Mouse (Mus musculus) hindbrain, embryonic 13.5 days (tissue): ENCODE results near the gene Zfhx3. TPM values are rescaled to one million over a fixed set of nuclear protein-coding genes. Genes with fewer than 3 reads are reported as not detected.

Experiments used
- ATAC-seq: fragments of 200-750 bp; cut with Nextera tagmentation; 2 replicates; pipeline ENCODE4 v1.8.0; 2017; ENCODE audit warnings: moderate TSS enrichment; ENCODE audit not compliant: low FRiP score
- H3K27ac ChIP-seq: fragments of 300-500 bp; sonication (generic); 2 replicates; pipeline ENCODE4 v1.5.1; 2015; ENCODE audit warnings: inconsistent platforms, mild to moderate bottlenecking, moderate library complexity
- H3K27me3 ChIP-seq: fragments of 300-500 bp; sonication (generic); 2 replicates; pipeline ENCODE4 v1.6.1; 2015; ENCODE audit warnings: mild to moderate bottlenecking, inconsistent platforms
- H3K36me3 ChIP-seq: fragments of 300-500 bp; sonication (generic); 2 replicates; pipeline ENCODE4 v1.6.1; 2015; ENCODE audit warnings: mild to moderate bottlenecking, inconsistent platforms
- H3K4me1 ChIP-seq: fragments of 300-500 bp; sonication (generic); replicated peaks from 2 replicates; pipeline ENCODE4 v1.6.1; 2015; ENCODE audit warnings: inconsistent platforms
- H3K4me2 ChIP-seq: fragments of 300-500 bp; sonication (generic); 2 replicates; pipeline ENCODE4 v1.6.1; 2015; ENCODE audit warnings: inconsistent platforms, mild to moderate bottlenecking, moderate library complexity
- H3K4me3 ChIP-seq: fragments of 300-500 bp; sonication (generic); 2 replicates; pipeline ENCODE4 v1.5.1; 2015; ENCODE audit warnings: mild to moderate bottlenecking, inconsistent platforms
- H3K9ac ChIP-seq: fragments of 300-500 bp; sonication (generic); 2 replicates; pipeline ENCODE4 v1.6.1; 2015; ENCODE audit warnings: mild to moderate bottlenecking, inconsistent platforms
- H3K9me3 ChIP-seq: fragments of 300-500 bp; sonication (generic); 2 replicates; pipeline ENCODE4 v1.6.1; 2016; ENCODE audit warnings: inconsistent platforms
- WGBS: fragments of 180-500 bp; shearing (Covaris S2); methylation state at CpG from one replicate; pipeline ENCODE4 v1.1.7; 2015; 5-methylcytosine and 5-hydroxymethylcytosine counted together
- polyA plus RNA-seq: library from polyadenylated mRNA; unstranded; fragments of >200 nt; fragmentation: Nextera tagmentation; extraction: Ambion mirVana; gene quantifications from 2 replicates; pipeline ENCODE4 v1.2.1, GENCODE M21; 2015

Gene Zfhx3
- polyA plus RNA-seq, 1 experiment from 2014 or later: 36.9 TPM

GRCm38 (mm10) chr8:108317532-108318093 lies 375.2 kb downstream of the Zfhx3 start:
- no peaks in the 10 kb centered on the region for H3K9me3 ChIP-seq
- H3K36me3 ChIP-seq: no peaks in the 10 kb centered on the region
- ATAC-seq: no peak
- WGBS: 78% methylated on average over 4 of the region's 4 CpGs
- H3K4me3 ChIP-seq: no peak overlapping the region
- H3K27ac ChIP-seq: no peak overlapping the region
- H3K27me3 ChIP-seq: peaks cover 9% of the 10 kb centered on the region
- peaks cover 11% of the 10 kb centered on the region for H3K4me1 ChIP-seq
- no peak overlapping the region for H3K9ac ChIP-seq
- H3K4me2 ChIP-seq: no peak overlapping the region

DNA sequence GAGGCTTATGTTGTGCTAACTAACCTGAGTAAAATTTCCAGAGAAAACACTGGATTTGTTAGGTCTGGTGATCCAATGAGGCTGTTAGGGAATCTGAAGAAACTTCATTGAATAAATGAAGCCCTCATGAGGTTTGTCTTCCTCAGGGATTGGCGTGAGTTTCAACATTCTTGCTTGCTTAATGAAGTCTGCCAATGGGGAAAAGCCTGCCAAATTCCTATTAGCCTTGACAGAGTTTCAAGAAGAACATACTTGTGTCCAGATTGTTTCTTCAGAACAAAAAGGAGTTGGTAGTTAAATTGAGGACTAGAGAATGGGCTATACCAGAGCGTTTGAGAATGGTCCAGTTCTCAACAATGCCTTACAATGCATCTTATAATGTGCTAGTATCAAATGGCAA lies 385.3 kb downstream of the Zfhx3 start:
- no peaks in the 10 kb centered on the region for H3K9me3 ChIP-seq
- no peak overlapping the region for H3K9ac ChIP-seq
- H3K4me2 ChIP-seq: no peak overlapping the region
- H3K27ac ChIP-seq: no peak overlapping the region
- ATAC-seq: no peak
- 83% methylated on average over 2 of the region's 2 CpGs for WGBS
- no peaks in the 10 kb centered on the region for H3K36me3 ChIP-seq
- no peaks in the 10 kb centered on the region for H3K4me1 ChIP-seq
- H3K4me3 ChIP-seq: no peak overlapping the region
- no peaks in the 10 kb centered on the region for H3K27me3 ChIP-seq

DNA sequence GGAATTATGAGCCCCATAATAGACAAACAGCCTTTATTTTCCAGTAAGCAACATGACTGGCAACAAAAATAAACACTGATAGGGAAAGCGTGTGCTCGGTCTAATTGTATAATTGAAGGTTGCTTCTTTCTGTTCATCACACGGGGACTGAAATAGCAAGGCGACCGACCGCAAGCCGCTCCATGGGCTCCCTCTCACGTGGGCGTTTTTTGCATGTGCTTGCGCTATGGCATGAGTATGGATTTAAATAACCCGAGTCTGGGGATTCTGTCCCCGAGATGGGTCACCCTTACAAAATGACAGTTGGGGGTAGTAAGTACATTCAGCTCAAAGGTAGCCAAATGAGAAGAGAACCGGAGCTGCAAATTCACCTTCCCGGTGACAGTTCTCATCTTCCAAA lies 405.9 kb downstream of the Zfhx3 start:
- Histone ChIP-seq H3K9me3 (no peaks in the 10 kb centered on the region), H3K4me1 (no peaks in the 10 kb centered on the region), H3K27ac (no peak overlapping the region), H3K36me3 (no peaks in the 10 kb centered on the region), H3K4me2 (no peak overlapping the region), H3K9ac (no peak overlapping the region), H3K4me3 (no peak overlapping the region), H3K27me3 (peaks cover 4% of the 10 kb centered on the region; the same call in 1 of the 2 replicates)
- 87% methylated on average over 14 of the region's 14 CpGs for WGBS
- no peak for ATAC-seq

GRCm38 (mm10) chr8:108348776-108349175 lies 406.3 kb downstream of the Zfhx3 start:
- no peak overlapping the region for H3K4me2 ChIP-seq
- no peaks in the 10 kb centered on the region for H3K36me3 ChIP-seq
- no peaks in the 10 kb centered on the region for H3K4me1 ChIP-seq
- no peak overlapping the region for H3K9ac ChIP-seq
- no peak for ATAC-seq
- H3K9me3 ChIP-seq: no peaks in the 10 kb centered on the region
- no peak overlapping the region for H3K27ac ChIP-seq
- no peak overlapping the region for H3K4me3 ChIP-seq
- 53% methylated on average over 4 of the region's 4 CpGs for WGBS
- peaks cover 8% of the 10 kb centered on the region; the same call in 1 of the 2 replicates for H3K27me3 ChIP-seq

- H3K27ac ChIP-seq: no peak overlapping the region
- no peaks in the 10 kb centered on the region for H3K36me3 ChIP-seq
- peaks cover 8% of the 10 kb centered on the region; the same call in 1 of the 2 replicates for H3K27me3 ChIP-seq
- peaks cover 11% of the 10 kb centered on the region for H3K4me1 ChIP-seq
- no peak overlapping the region for H3K4me3 ChIP-seq
- ATAC-seq: no peak
- no peak overlapping the region for H3K4me2 ChIP-seq
- 48% methylated on average over 10 of the region's 10 CpGs for WGBS
- no peak overlapping the region for H3K9ac ChIP-seq
- H3K9me3 ChIP-seq: no peaks in the 10 kb centered on the region
These were observed 412.8 kb downstream of the Zfhx3 start for GRCm38 (mm10) chr8:108355119-108355777.

GRCm38 (mm10) chr8:108361402-108361801 lies 419.0 kb downstream of the Zfhx3 start:
- ATAC-seq: no peak
- 25% methylated on average over 4 of the region's 4 CpGs for WGBS
- Histone ChIP-seq H3K27ac (no peak overlapping the region), H3K27me3 (peaks cover 28% of the 10 kb centered on the region; the same call in 1 of the 2 replicates), H3K4me2 (no peak overlapping the region), H3K9ac (no peak overlapping the region), H3K9me3 (no peaks in the 10 kb centered on the region), H3K4me1 (peaks cover 18% of the 10 kb centered on the region), H3K36me3 (no peaks in the 10 kb centered on the region), H3K4me3 (no peak overlapping the region)

- Histone ChIP-seq H3K9ac (no peak overlapping the region), H3K36me3 (no peaks in the 10 kb centered on the region), H3K4me2 (no peak overlapping the region), H3K4me1 (peaks cover 18% of the 10 kb centered on the region), H3K27ac (no peak overlapping the region), H3K4me3 (no peak overlapping the region), H3K27me3 (peaks cover 35% of the 10 kb centered on the region; the same call in 1 of the 2 replicates), H3K9me3 (no peaks in the 10 kb centered on the region)
- WGBS: 65% methylated on average over 9 of the region's 9 CpGs
- no peak for ATAC-seq
These were observed 420.0 kb downstream of the Zfhx3 start for GRCm38 (mm10) chr8:108362421-108362820.

DNA sequence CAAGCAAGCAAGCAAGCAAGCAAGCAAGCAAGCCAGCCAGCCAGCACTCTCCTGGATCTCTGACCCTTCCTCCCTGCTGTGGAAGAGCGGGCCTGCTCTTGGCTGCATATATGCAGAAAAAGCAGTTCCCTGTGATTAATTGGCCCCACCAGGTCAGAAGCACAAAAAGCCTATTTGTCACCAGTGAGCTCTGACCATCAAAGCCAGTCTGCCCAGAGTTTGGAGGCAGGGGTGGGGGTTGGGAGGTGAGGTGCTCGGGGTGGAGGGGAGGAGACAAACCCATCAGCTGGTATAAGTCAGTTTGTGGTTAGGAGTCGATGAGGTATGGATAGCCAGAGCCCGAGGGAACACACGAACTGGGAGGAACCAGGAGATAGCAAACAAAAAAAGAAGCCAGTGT lies 421.0 kb downstream of the Zfhx3 start:
- H3K36me3 ChIP-seq: no peaks in the 10 kb centered on the region
- no peak for ATAC-seq

DNA sequence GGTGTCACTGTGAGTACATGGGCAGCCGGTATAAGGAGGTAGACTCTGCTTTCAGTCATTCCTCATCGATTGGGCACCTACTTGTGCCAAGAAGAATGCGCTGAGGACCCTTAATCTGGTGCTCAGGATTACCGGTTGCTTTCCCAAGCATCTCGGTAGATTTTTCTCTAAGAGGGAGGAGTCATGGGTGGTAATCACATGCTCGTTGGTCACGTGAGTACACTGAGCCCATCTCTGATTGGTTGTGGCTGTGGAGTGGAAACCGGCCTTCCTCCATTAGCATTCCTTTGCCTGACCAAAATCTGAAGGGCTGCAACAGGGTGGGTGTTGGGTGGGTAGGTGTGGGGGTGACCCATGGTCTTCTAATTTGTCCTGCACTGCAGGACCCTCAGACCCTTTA lies 421.4 kb downstream of the Zfhx3 start:
- no peak overlapping the region for H3K4me3 ChIP-seq
- no peak overlapping the region for H3K27ac ChIP-seq
- 59% methylated on average over 8 of the region's 8 CpGs for WGBS
- no peak overlapping the region for H3K4me2 ChIP-seq
- peaks cover 19% of the 10 kb centered on the region for H3K4me1 ChIP-seq
- no peaks in the 10 kb centered on the region for H3K36me3 ChIP-seq
- peaks cover 35% of the 10 kb centered on the region; the same call in 1 of the 2 replicates for H3K27me3 ChIP-seq
- H3K9me3 ChIP-seq: no peaks in the 10 kb centered on the region
- no peak for ATAC-seq
- H3K9ac ChIP-seq: no peak overlapping the region

More for the DNA sequence above, 421.0 kb downstream of the Zfhx3 start:
- Histone ChIP-seq H3K27ac (peak overlapping the region; percentile 36), H3K4me3 (no peak overlapping the region), H3K9ac (no peak overlapping the region), H3K4me2 (no peak overlapping the region), H3K4me1 (peaks cover 18% of the 10 kb centered on the region), H3K9me3 (no peaks in the 10 kb centered on the region), H3K27me3 (peaks cover 35% of the 10 kb centered on the region; the same call in 1 of the 2 replicates)
- 14% methylated on average over 5 of the region's 5 CpGs for WGBS

GRCm38 (mm10) chr8:108369081-108369480 lies 426.6 kb downstream of the Zfhx3 start:
- Histone ChIP-seq H3K36me3 (no peaks in the 10 kb centered on the region), H3K4me1 (peaks cover 15% of the 10 kb centered on the region), H3K9me3 (no peaks in the 10 kb centered on the region), H3K27ac (no peak overlapping the region), H3K9ac (no peak overlapping the region), H3K4me2 (no peak overlapping the region), H3K27me3 (peaks cover 45% of the 10 kb centered on the region), H3K4me3 (no peak overlapping the region)
- no peak for ATAC-seq
- 40% methylated on average over 6 of the region's 6 CpGs for WGBS

GRCm38 (mm10) chr8:108370731-108371130 lies 428.3 kb downstream of the Zfhx3 start:
- no peaks in the 10 kb centered on the region for H3K9me3 ChIP-seq
- no peak overlapping the region for H3K9ac ChIP-seq
- H3K27ac ChIP-seq: no peak overlapping the region
- ATAC-seq: no peak
- peaks cover 48% of the 10 kb centered on the region for H3K27me3 ChIP-seq
- no peak overlapping the region for H3K4me3 ChIP-seq
- no peaks in the 10 kb centered on the region for H3K36me3 ChIP-seq
- H3K4me1 ChIP-seq: peaks cover 15% of the 10 kb centered on the region
- 91% methylated on average over 6 of the region's 6 CpGs for WGBS
- H3K4me2 ChIP-seq: no peak overlapping the region

GRCm38 (mm10) chr8:108373046-108373445 lies 430.6 kb downstream of the Zfhx3 start:
- no peaks in the 10 kb centered on the region for H3K36me3 ChIP-seq
- H3K4me2 ChIP-seq: no peak overlapping the region
- peaks cover 15% of the 10 kb centered on the region for H3K4me1 ChIP-seq
- no peak overlapping the region for H3K9ac ChIP-seq
- no peaks in the 10 kb centered on the region for H3K9me3 ChIP-seq
- 27% methylated on average over 7 of the region's 7 CpGs for WGBS
- H3K4me3 ChIP-seq: no peak overlapping the region
- peaks cover 46% of the 10 kb centered on the region for H3K27me3 ChIP-seq
- ATAC-seq: no peak
- H3K27ac ChIP-seq: no peak overlapping the region; the same call in 1 of the 2 replicates

GRCm38 (mm10) chr8:108378036-108378435 lies 435.6 kb downstream of the Zfhx3 start:
- Histone ChIP-seq H3K27ac (no peak overlapping the region), H3K4me3 (no peak overlapping the region), H3K9ac (no peak overlapping the region), H3K36me3 (no peaks in the 10 kb centered on the region), H3K4me2 (no peak overlapping the region), H3K4me1 (peaks cover 9% of the 10 kb centered on the region), H3K9me3 (no peaks in the 10 kb centered on the region), H3K27me3 (peaks cover 57% of the 10 kb centered on the region)
- 46% methylated on average over 2 of the region's 2 CpGs for WGBS
- ATAC-seq: no peak
